Mouse (Mus musculus): ENCODE results near the gene Fryl. TPM values are rescaled to one million over a fixed set of nuclear protein-coding genes. Genes with fewer than 3 reads are reported as not detected.

The Fryl gene
- total and polyA plus RNA-seq, 3 experiments, result 112 to 439 (median 147) TPM

GRCm38 (mm10) chr5:73171876-73172480 is 84.4 kb downstream of the Fryl start:
- DNase-seq (ENCODE audit: low spot score) (no peak), ATAC-seq (ENCODE audit: extremely low read depth, insufficient number of reproducible peaks, low FRiP score, poor library complexity, severe bottlenecking) (no peak)
- Histone ChIP-seq H3K4me3 (ENCODE audit: low read depth, low read length) (no peak overlapping the region), H3K27me3 (ENCODE audit: insufficient read depth, low read length) (no peaks in the 10 kb centered on the region), H3K4me1 (ENCODE audit: insufficient read depth, low read depth, low read length) (peaks cover 31% of the 10 kb centered on the region), H3K36me3 (replicated peaks) (peaks cover 46% of the 10 kb centered on the region), H3K9me3 (replicated peaks) (no peaks in the 10 kb centered on the region)
- TF ChIP-seq POLR2AphosphoS5 (IDR thresholded peaks at IDR 0.05; ENCODE audit: insufficient replicate concordance, low read depth, low read length) (no peak), CTCF (IDR thresholded peaks at IDR 0.05; ENCODE audit: low read depth, low read length) (no peak), GATA2 (IDR thresholded peaks at IDR 0.05; ENCODE audit: borderline replicate concordance, low read depth, low read length) (no peak), TAL1 (conservative IDR thresholded peaks at IDR 0.05; ENCODE audit: low read depth, low read length) (no peak), GATA1 (IDR thresholded peaks at IDR 0.05; ENCODE audit: borderline replicate concordance, low read length) (no peak)

GRCm38 (mm10) chr5:73171203-73171602 is 85.2 kb downstream of the Fryl start:
- DNase-seq (ENCODE audit: low spot score) (no peak), ATAC-seq (ENCODE audit: extremely low read depth, insufficient number of reproducible peaks, low FRiP score, poor library complexity, severe bottlenecking) (no peak)
- no peaks in the 10 kb centered on the region for H3K9me3 ChIP-seq (replicated peaks)
- peaks cover 52% of the 10 kb centered on the region for H3K36me3 ChIP-seq (replicated peaks)
- no peak for TF ChIP-seq GATA2 (IDR thresholded peaks at IDR 0.05; ENCODE audit: borderline replicate concordance, low read depth, low read length)
- no peak for TF ChIP-seq POLR2AphosphoS5 (IDR thresholded peaks at IDR 0.05; ENCODE audit: insufficient replicate concordance, low read depth, low read length)
- TF ChIP-seq TAL1 (conservative IDR thresholded peaks at IDR 0.05; ENCODE audit: low read depth, low read length), result no peak
- no peak for TF ChIP-seq CTCF (IDR thresholded peaks at IDR 0.05; ENCODE audit: low read depth, low read length)
- TF ChIP-seq GATA1 (IDR thresholded peaks at IDR 0.05; ENCODE audit: borderline replicate concordance, low read length), result no peak
- H3K27me3 ChIP-seq (ENCODE audit: insufficient read depth, low read length), result no peaks in the 10 kb centered on the region
- no peak overlapping the region for H3K4me3 ChIP-seq (ENCODE audit: low read depth, low read length)
- peaks cover 31% of the 10 kb centered on the region for H3K4me1 ChIP-seq (ENCODE audit: insufficient read depth, low read depth, low read length)

- Histone ChIP-seq H3K36me3 (replicated peaks) (peaks cover 54% of the 10 kb centered on the region), H3K4me3 (ENCODE audit: low read depth, low read length) (no peak overlapping the region), H3K4me1 (ENCODE audit: insufficient read depth, low read depth, low read length) (peaks cover 22% of the 10 kb centered on the region), H3K27me3 (ENCODE audit: insufficient read depth, low read length) (no peaks in the 10 kb centered on the region), H3K9me3 (replicated peaks) (no peaks in the 10 kb centered on the region)
- TF ChIP-seq GATA2 (IDR thresholded peaks at IDR 0.05; ENCODE audit: borderline replicate concordance, low read depth, low read length) (no peak), CTCF (IDR thresholded peaks at IDR 0.05; ENCODE audit: low read depth, low read length) (no peak), POLR2AphosphoS5 (IDR thresholded peaks at IDR 0.05; ENCODE audit: insufficient replicate concordance, low read depth, low read length) (no peak), GATA1 (IDR thresholded peaks at IDR 0.05; ENCODE audit: borderline replicate concordance, low read length) (no peak), TAL1 (conservative IDR thresholded peaks at IDR 0.05; ENCODE audit: low read depth, low read length) (no peak)
- DNase-seq (ENCODE audit: low spot score) (no peak), ATAC-seq (ENCODE audit: extremely low read depth, insufficient number of reproducible peaks, low FRiP score, poor library complexity, severe bottlenecking) (no peak)
Measured at GRCm38 (mm10) chr5:73168769-73169272, 87.6 kb downstream of the Fryl start.

GRCm38 (mm10) chr5:73167976-73168768 is 88.2 kb downstream of the Fryl start:
- DNase-seq (ENCODE audit: low spot score) (no peak), ATAC-seq (ENCODE audit: extremely low read depth, insufficient number of reproducible peaks, low FRiP score, poor library complexity, severe bottlenecking) (no peak)
- Histone ChIP-seq H3K9me3 (replicated peaks) (no peaks in the 10 kb centered on the region), H3K4me3 (ENCODE audit: low read depth, low read length) (no peak overlapping the region), H3K36me3 (replicated peaks) (peaks cover 51% of the 10 kb centered on the region), H3K27me3 (ENCODE audit: insufficient read depth, low read length) (no peaks in the 10 kb centered on the region), H3K4me1 (ENCODE audit: insufficient read depth, low read depth, low read length) (peaks cover 22% of the 10 kb centered on the region)
- no peak for TF ChIP-seq TAL1 (conservative IDR thresholded peaks at IDR 0.05; ENCODE audit: low read depth, low read length)
- TF ChIP-seq GATA2 (IDR thresholded peaks at IDR 0.05; ENCODE audit: borderline replicate concordance, low read depth, low read length), result no peak
- TF ChIP-seq POLR2AphosphoS5 (IDR thresholded peaks at IDR 0.05; ENCODE audit: insufficient replicate concordance, low read depth, low read length), result no peak
- no peak for TF ChIP-seq CTCF (IDR thresholded peaks at IDR 0.05; ENCODE audit: low read depth, low read length)
- TF ChIP-seq GATA1 (IDR thresholded peaks at IDR 0.05; ENCODE audit: borderline replicate concordance, low read length), result no peak

- H3K4me1 ChIP-seq (ENCODE audit: insufficient read depth, low read depth, low read length), result peaks cover 16% of the 10 kb centered on the region
- no peaks in the 10 kb centered on the region for H3K9me3 ChIP-seq (replicated peaks)
- TF ChIP-seq POLR2AphosphoS5 (IDR thresholded peaks at IDR 0.05; ENCODE audit: insufficient replicate concordance, low read depth, low read length) (no peak), CTCF (IDR thresholded peaks at IDR 0.05; ENCODE audit: low read depth, low read length) (no peak), GATA1 (IDR thresholded peaks at IDR 0.05; ENCODE audit: borderline replicate concordance, low read length) (no peak), GATA2 (IDR thresholded peaks at IDR 0.05; ENCODE audit: borderline replicate concordance, low read depth, low read length) (no peak), TAL1 (conservative IDR thresholded peaks at IDR 0.05; ENCODE audit: low read depth, low read length) (no peak)
- no peaks in the 10 kb centered on the region for H3K27me3 ChIP-seq (ENCODE audit: insufficient read depth, low read length)
- no peak for DNase-seq (ENCODE audit: low spot score)
- no peak overlapping the region for H3K4me3 ChIP-seq (ENCODE audit: low read depth, low read length)
- no peak for ATAC-seq (ENCODE audit: extremely low read depth, insufficient number of reproducible peaks, low FRiP score, poor library complexity, severe bottlenecking)
- peaks cover 54% of the 10 kb centered on the region for H3K36me3 ChIP-seq (replicated peaks)
Measured at GRCm38 (mm10) chr5:73163970-73164369, 92.4 kb downstream of the Fryl start.

- H3K9me3 ChIP-seq (replicated peaks), result no peaks in the 10 kb centered on the region
- DNase-seq (ENCODE audit: low spot score) (no peak), ATAC-seq (ENCODE audit: extremely low read depth, insufficient number of reproducible peaks, low FRiP score, poor library complexity, severe bottlenecking) (no peak)
- TF ChIP-seq POLR2AphosphoS5 (IDR thresholded peaks at IDR 0.05; ENCODE audit: insufficient replicate concordance, low read depth, low read length) (no peak), GATA2 (IDR thresholded peaks at IDR 0.05; ENCODE audit: borderline replicate concordance, low read depth, low read length) (no peak), TAL1 (conservative IDR thresholded peaks at IDR 0.05; ENCODE audit: low read depth, low read length) (no peak), CTCF (IDR thresholded peaks at IDR 0.05; ENCODE audit: low read depth, low read length) (no peak), GATA1 (IDR thresholded peaks at IDR 0.05; ENCODE audit: borderline replicate concordance, low read length) (no peak)
- peaks cover 45% of the 10 kb centered on the region for H3K36me3 ChIP-seq (replicated peaks)
- no peaks in the 10 kb centered on the region for H3K27me3 ChIP-seq (ENCODE audit: insufficient read depth, low read length)
- H3K4me1 ChIP-seq (ENCODE audit: insufficient read depth, low read depth, low read length), result peaks cover 17% of the 10 kb centered on the region
- no peak overlapping the region for H3K4me3 ChIP-seq (ENCODE audit: low read depth, low read length)
Measured at GRCm38 (mm10) chr5:73162492-73162891, 93.9 kb downstream of the Fryl start.

Measured in G1E (cell line).